Mouse (Mus musculus): ENCODE measurements at regions not wholly inside any gene's neighbourhood (a gene's known extent, or its start where the extent isn't known, plus 50 kb on each side); places are given as distances from the start of the nearest gene placed in this dataset.

GRCm38 (mm10) chr3:128787686-128788085, 412.0 kb upstream of the Pitx2 start:
- Histone ChIP-seq H3K27me3 (ENCODE audit: insufficient read depth, low read length) (no peaks in the 10 kb centered on the region), H3K36me3 (ENCODE audit: insufficient read depth, low read length) (no peaks in the 10 kb centered on the region), H3K9me3 (ENCODE audit: low read length) (no peaks in the 10 kb centered on the region), H3K27ac (ENCODE audit: low read length) (no peak overlapping the region), H3K4me3 (ENCODE audit: low read length) (no peak overlapping the region), H3K9ac (replicated peaks; ENCODE audit: low read length) (no peak overlapping the region), H3K4me1 (ENCODE audit: insufficient read depth, low read length) (no peaks in the 10 kb centered on the region), H3K4me2 (replicated peaks; ENCODE audit: low read depth, low read length) (no peak overlapping the region)
- 70% methylated on average over 5 of the region's 5 CpGs for WGBS
- no peak for ATAC-seq (ENCODE audit: low FRiP score, low TSS enrichment)

GRCm38 (mm10) chr3:128795931-128796330, 403.7 kb upstream of the Pitx2 start:
- no peaks in the 10 kb centered on the region for H3K9me3 ChIP-seq (ENCODE audit: low read length)
- no peak overlapping the region for H3K9ac ChIP-seq (replicated peaks; ENCODE audit: low read length)
- H3K4me3 ChIP-seq (ENCODE audit: low read length) = no peak overlapping the region
- H3K4me1 ChIP-seq (ENCODE audit: insufficient read depth, low read length) = no peaks in the 10 kb centered on the region
- no peak overlapping the region for H3K27ac ChIP-seq (ENCODE audit: low read length)
- no peak overlapping the region for H3K4me2 ChIP-seq (replicated peaks; ENCODE audit: low read depth, low read length)
- no peaks in the 10 kb centered on the region for H3K36me3 ChIP-seq (ENCODE audit: insufficient read depth, low read length)
- no peaks in the 10 kb centered on the region for H3K27me3 ChIP-seq (ENCODE audit: insufficient read depth, low read length)
- ATAC-seq (ENCODE audit: low FRiP score, low TSS enrichment) = no peak
- 93% methylated on average over 2 of the region's 2 CpGs for WGBS

- no peak for ATAC-seq (ENCODE audit: low FRiP score, low TSS enrichment)
- H3K9ac ChIP-seq (replicated peaks; ENCODE audit: low read length) = no peak overlapping the region
- H3K4me2 ChIP-seq (replicated peaks; ENCODE audit: low read depth, low read length) = no peak overlapping the region
- H3K4me1 ChIP-seq (ENCODE audit: insufficient read depth, low read length) = no peaks in the 10 kb centered on the region
- no peaks in the 10 kb centered on the region for H3K9me3 ChIP-seq (ENCODE audit: low read length)
- no peaks in the 10 kb centered on the region for H3K36me3 ChIP-seq (ENCODE audit: insufficient read depth, low read length)
- no peak overlapping the region for H3K4me3 ChIP-seq (ENCODE audit: low read length)
- no peaks in the 10 kb centered on the region for H3K27me3 ChIP-seq (ENCODE audit: insufficient read depth, low read length)
- no peak overlapping the region for H3K27ac ChIP-seq (ENCODE audit: low read length)
- 58% methylated on average over 1 of the region's 1 CpGs for WGBS
Observed at GRCm38 (mm10) chr3:128797829-128798228, 401.8 kb upstream of the Pitx2 start.

- H3K4me2 ChIP-seq (replicated peaks; ENCODE audit: low read depth, low read length) = no peak overlapping the region
- no peaks in the 10 kb centered on the region for H3K27me3 ChIP-seq (ENCODE audit: insufficient read depth, low read length)
- no peaks in the 10 kb centered on the region for H3K4me1 ChIP-seq (ENCODE audit: insufficient read depth, low read length)
- H3K9ac ChIP-seq (replicated peaks; ENCODE audit: low read length) = no peak overlapping the region
- ATAC-seq (ENCODE audit: low FRiP score, low TSS enrichment) = peak; percentile 65; the same call in 1 of the 2 replicates
- no peaks in the 10 kb centered on the region for H3K36me3 ChIP-seq (ENCODE audit: insufficient read depth, low read length)
- WGBS = 31% methylated on average over 12 of the region's 12 CpGs
- H3K4me3 ChIP-seq (ENCODE audit: low read length) = no peak overlapping the region
- no peak overlapping the region for H3K27ac ChIP-seq (ENCODE audit: low read length)
- no peaks in the 10 kb centered on the region for H3K9me3 ChIP-seq (ENCODE audit: low read length)
Observed at GRCm38 (mm10) chr3:128829371-128830160, 370.1 kb upstream of the Pitx2 start.

- no peaks in the 10 kb centered on the region for H3K4me1 ChIP-seq (ENCODE audit: insufficient read depth, low read length)
- H3K27me3 ChIP-seq (ENCODE audit: insufficient read depth, low read length) = no peaks in the 10 kb centered on the region
- no peak overlapping the region for H3K27ac ChIP-seq (ENCODE audit: low read length)
- whole genome bisulfite sequencing = 81% methylated on average over 6 of the region's 6 CpGs
- H3K4me2 ChIP-seq (replicated peaks; ENCODE audit: low read depth, low read length) = no peak overlapping the region
- H3K36me3 ChIP-seq (ENCODE audit: insufficient read depth, low read length) = no peaks in the 10 kb centered on the region
- no peak for ATAC-seq (ENCODE audit: low FRiP score, low TSS enrichment)
- H3K4me3 ChIP-seq (ENCODE audit: low read length) = no peak overlapping the region
- no peaks in the 10 kb centered on the region for H3K9me3 ChIP-seq (ENCODE audit: low read length)
- H3K9ac ChIP-seq (replicated peaks; ENCODE audit: low read length) = no peak overlapping the region
Observed at GRCm38 (mm10) chr3:128850327-128850977, 349.2 kb upstream of the Pitx2 start.

- Histone ChIP-seq H3K36me3 (ENCODE audit: insufficient read depth, low read length) (no peaks in the 10 kb centered on the region), H3K9ac (replicated peaks; ENCODE audit: low read length) (no peak overlapping the region), H3K4me3 (ENCODE audit: low read length) (no peak overlapping the region), H3K27ac (ENCODE audit: low read length) (no peak overlapping the region), H3K4me2 (replicated peaks; ENCODE audit: low read depth, low read length) (no peak overlapping the region), H3K9me3 (ENCODE audit: low read length) (no peaks in the 10 kb centered on the region), H3K27me3 (ENCODE audit: insufficient read depth, low read length) (no peaks in the 10 kb centered on the region), H3K4me1 (ENCODE audit: insufficient read depth, low read length) (no peaks in the 10 kb centered on the region)
- no peak for ATAC-seq (ENCODE audit: low FRiP score, low TSS enrichment)
- WGBS = 50% methylated on average over 5 of the region's 5 CpGs
Observed at GRCm38 (mm10) chr3:128856515-128856914, 343.2 kb upstream of the Pitx2 start.

GRCm38 (mm10) chr3:128881685-128882444, 317.8 kb upstream of the Pitx2 start:
- Histone ChIP-seq H3K27ac (ENCODE audit: low read length) (no peak overlapping the region), H3K4me3 (ENCODE audit: low read length) (no peak overlapping the region), H3K36me3 (ENCODE audit: insufficient read depth, low read length) (no peaks in the 10 kb centered on the region), H3K4me2 (replicated peaks; ENCODE audit: low read depth, low read length) (peak overlapping the region; percentile 24; the same call in 1 of the 2 replicates), H3K4me1 (ENCODE audit: insufficient read depth, low read length) (no peaks in the 10 kb centered on the region), H3K9me3 (ENCODE audit: low read length) (no peaks in the 10 kb centered on the region), H3K9ac (replicated peaks; ENCODE audit: low read length) (no peak overlapping the region), H3K27me3 (ENCODE audit: insufficient read depth, low read length) (peaks cover 21% of the 10 kb centered on the region)
- 17% methylated on average over 10 of the region's 10 CpGs for WGBS
- ATAC-seq (ENCODE audit: low FRiP score, low TSS enrichment) = peak; percentile 95

- H3K4me3 ChIP-seq (ENCODE audit: low read length) = no peak overlapping the region
- 51% methylated on average over 7 of the region's 7 CpGs for WGBS
Observed at GRCm38 (mm10) chr3:128883636-128884195, 316.0 kb upstream of the Pitx2 start.

GRCm38 (mm10) chr3:128886678-128887077, 313.0 kb upstream of the Pitx2 start:
- Histone ChIP-seq H3K9ac (replicated peaks; ENCODE audit: low read length) (no peak overlapping the region), H3K4me2 (replicated peaks; ENCODE audit: low read depth, low read length) (no peak overlapping the region), H3K27me3 (ENCODE audit: insufficient read depth, low read length) (peaks cover 17% of the 10 kb centered on the region), H3K4me1 (ENCODE audit: insufficient read depth, low read length) (no peaks in the 10 kb centered on the region), H3K27ac (ENCODE audit: low read length) (no peak overlapping the region), H3K36me3 (ENCODE audit: insufficient read depth, low read length) (no peaks in the 10 kb centered on the region), H3K4me3 (ENCODE audit: low read length) (no peak overlapping the region), H3K9me3 (ENCODE audit: low read length) (no peaks in the 10 kb centered on the region)
- ATAC-seq (ENCODE audit: low FRiP score, low TSS enrichment) = no peak
- 62% methylated on average over 9 of the region's 9 CpGs for WGBS

More at GRCm38 (mm10) chr3:128883636-128884195, 316.0 kb upstream of the Pitx2 start:
- peaks cover 21% of the 10 kb centered on the region for H3K27me3 ChIP-seq (ENCODE audit: insufficient read depth, low read length)
- no peak overlapping the region for H3K27ac ChIP-seq (ENCODE audit: low read length)
- no peak for ATAC-seq (ENCODE audit: low FRiP score, low TSS enrichment)
- H3K4me1 ChIP-seq (ENCODE audit: insufficient read depth, low read length) = no peaks in the 10 kb centered on the region
- H3K9me3 ChIP-seq (ENCODE audit: low read length) = no peaks in the 10 kb centered on the region
- no peak overlapping the region for H3K9ac ChIP-seq (replicated peaks; ENCODE audit: low read length)
- no peak overlapping the region for H3K4me2 ChIP-seq (replicated peaks; ENCODE audit: low read depth, low read length)
- H3K36me3 ChIP-seq (ENCODE audit: insufficient read depth, low read length) = no peaks in the 10 kb centered on the region
